Mouse (Mus musculus) cortical plate, adult 2 months (tissue): Measurements from ENCODE around the gene Dbi.

Source experiments
- CTCF ChIP-seq: fragments of 200-500 bp; IDR thresholded peaks from 2 replicates; pipeline ENCODE4 v1.5.1; 2011; ENCODE audit warnings: mild to moderate bottlenecking, control low read depth, low read length; ENCODE audit not compliant: insufficient read depth; ENCODE audit errors: extremely low read depth
- POLR2A ChIP-seq: fragments of 200-500 bp; IDR thresholded peaks from 2 replicates; pipeline ENCODE4 v1.6.1; 2011; ENCODE audit warnings: mild to moderate bottlenecking, low read length, control low read depth; ENCODE audit not compliant: insufficient read depth; ENCODE audit errors: extremely low read depth

GRCm38 (mm10) chr1:120094920-120095319 is 26.0 kb downstream of the Dbi start:
- TF ChIP-seq CTCF (no peak), POLR2A (no peak)
